Mouse (Mus musculus): ENCODE data around the gene Smarcd1.

The Smarcd1 gene

GRCm38 (mm10) chr15:99664600-99665451 is 37.1 kb upstream of the Smarcd1 start:
- peak overlapping the region; percentile 73 for H3K4me3 ChIP-seq (replicated peaks; ENCODE audit: low read length)
- peaks cover 54% of the 10 kb centered on the region for H3K27me3 ChIP-seq (ENCODE audit: insufficient read depth, low read length)
- TF ChIP-seq NANOG (IDR thresholded peaks at IDR 0.05; ENCODE audit: borderline replicate concordance, low read length) (no peak), POU5F1 (IDR thresholded peaks at IDR 0.05; ENCODE audit: borderline replicate concordance, low read length) (no peak), CTCF (conservative IDR thresholded peaks at IDR 0.05; ENCODE audit: low read length) (no peak)
- H3K4me1 ChIP-seq (replicated peaks; ENCODE audit: low read depth, low read length), result peaks cover 53% of the 10 kb centered on the region
- H3K9me3 ChIP-seq (ENCODE audit: low read length), result no peaks in the 10 kb centered on the region
- H3K36me3 ChIP-seq (ENCODE audit: insufficient read depth, low read length), result no peaks in the 10 kb centered on the region

- no peaks in the 10 kb centered on the region for H3K36me3 ChIP-seq (ENCODE audit: insufficient read depth, low read length)
- TF ChIP-seq CTCF (conservative IDR thresholded peaks at IDR 0.05; ENCODE audit: low read length) (no peak), NANOG (IDR thresholded peaks at IDR 0.05; ENCODE audit: borderline replicate concordance, low read length) (no peak), POU5F1 (IDR thresholded peaks at IDR 0.05; ENCODE audit: borderline replicate concordance, low read length) (no peak)
- H3K4me1 ChIP-seq (replicated peaks; ENCODE audit: low read depth, low read length), result peaks cover 53% of the 10 kb centered on the region
- H3K4me3 ChIP-seq (replicated peaks; ENCODE audit: low read length), result no peak overlapping the region
- peaks cover 80% of the 10 kb centered on the region for H3K27me3 ChIP-seq (ENCODE audit: insufficient read depth, low read length)
- H3K9me3 ChIP-seq (ENCODE audit: low read length), result no peaks in the 10 kb centered on the region
Measured at GRCm38 (mm10) chr15:99667544-99667943, 34.4 kb upstream of the Smarcd1 start.

GRCm38 (mm10) chr15:99668881-99669280 is 33.0 kb upstream of the Smarcd1 start:
- H3K4me3 ChIP-seq (replicated peaks; ENCODE audit: low read length), result no peak overlapping the region
- peaks cover 9% of the 10 kb centered on the region for H3K36me3 ChIP-seq (ENCODE audit: insufficient read depth, low read length)
- H3K4me1 ChIP-seq (replicated peaks; ENCODE audit: low read depth, low read length), result peaks cover 51% of the 10 kb centered on the region
- no peaks in the 10 kb centered on the region for H3K9me3 ChIP-seq (ENCODE audit: low read length)
- peaks cover 85% of the 10 kb centered on the region for H3K27me3 ChIP-seq (ENCODE audit: insufficient read depth, low read length)
- TF ChIP-seq POU5F1 (IDR thresholded peaks at IDR 0.05; ENCODE audit: borderline replicate concordance, low read length), result no peak
- TF ChIP-seq CTCF (conservative IDR thresholded peaks at IDR 0.05; ENCODE audit: low read length), result peak; percentile 99
- no peak for TF ChIP-seq NANOG (IDR thresholded peaks at IDR 0.05; ENCODE audit: borderline replicate concordance, low read length)

GRCm38 (mm10) chr15:99669392-99669791 is 32.5 kb upstream of the Smarcd1 start:
- peaks cover 9% of the 10 kb centered on the region for H3K36me3 ChIP-seq (ENCODE audit: insufficient read depth, low read length)
- peaks cover 47% of the 10 kb centered on the region for H3K4me1 ChIP-seq (replicated peaks; ENCODE audit: low read depth, low read length)
- TF ChIP-seq POU5F1 (IDR thresholded peaks at IDR 0.05; ENCODE audit: borderline replicate concordance, low read length) (no peak), NANOG (IDR thresholded peaks at IDR 0.05; ENCODE audit: borderline replicate concordance, low read length) (no peak), CTCF (conservative IDR thresholded peaks at IDR 0.05; ENCODE audit: low read length) (no peak)
- no peak overlapping the region for H3K4me3 ChIP-seq (replicated peaks; ENCODE audit: low read length)
- H3K9me3 ChIP-seq (ENCODE audit: low read length), result no peaks in the 10 kb centered on the region
- peaks cover 80% of the 10 kb centered on the region for H3K27me3 ChIP-seq (ENCODE audit: insufficient read depth, low read length)

GRCm38 (mm10) chr15:99670154-99670821 is 31.6 kb upstream of the Smarcd1 start, which contains the start of gene Asic1:
TSS of gene Asic1 (plus strand) at chr15:99670368.
- Histone ChIP-seq H3K4me1 (replicated peaks; ENCODE audit: low read depth, low read length) (peaks cover 48% of the 10 kb centered on the region), H3K36me3 (ENCODE audit: insufficient read depth, low read length) (peaks cover 9% of the 10 kb centered on the region)
- no peak for TF ChIP-seq NANOG (IDR thresholded peaks at IDR 0.05; ENCODE audit: borderline replicate concordance, low read length)
- TF ChIP-seq CTCF (conservative IDR thresholded peaks at IDR 0.05; ENCODE audit: low read length), result no peak
- TF ChIP-seq POU5F1 (IDR thresholded peaks at IDR 0.05; ENCODE audit: borderline replicate concordance, low read length), result no peak

GRCm38 (mm10) chr15:99670964-99671670 is 30.8 kb upstream of the Smarcd1 start:
- Histone ChIP-seq H3K27me3 (ENCODE audit: insufficient read depth, low read length) (peaks cover 62% of the 10 kb centered on the region), H3K36me3 (ENCODE audit: insufficient read depth, low read length) (peaks cover 9% of the 10 kb centered on the region), H3K9me3 (ENCODE audit: low read length) (no peaks in the 10 kb centered on the region), H3K4me3 (replicated peaks; ENCODE audit: low read length) (peak overlapping the region; percentile 87), H3K4me1 (replicated peaks; ENCODE audit: low read depth, low read length) (peaks cover 45% of the 10 kb centered on the region)
- TF ChIP-seq CTCF (conservative IDR thresholded peaks at IDR 0.05; ENCODE audit: low read length), result no peak
- TF ChIP-seq NANOG (IDR thresholded peaks at IDR 0.05; ENCODE audit: borderline replicate concordance, low read length), result no peak
- no peak for TF ChIP-seq POU5F1 (IDR thresholded peaks at IDR 0.05; ENCODE audit: borderline replicate concordance, low read length)

More at GRCm38 (mm10) chr15:99670154-99670821, 31.6 kb upstream of the Smarcd1 start, which contains the start of gene Asic1:
- Histone ChIP-seq H3K9me3 (ENCODE audit: low read length) (no peaks in the 10 kb centered on the region), H3K4me3 (replicated peaks; ENCODE audit: low read length) (peak within 1 kb of the TSS; percentile 87), H3K27me3 (ENCODE audit: insufficient read depth, low read length) (peaks cover 71% of the 10 kb centered on the region)

- peaks cover 49% of the 10 kb centered on the region for H3K4me1 ChIP-seq (replicated peaks; ENCODE audit: low read depth, low read length)
- H3K4me3 ChIP-seq (replicated peaks; ENCODE audit: low read length), result 0 out of 2 replicates have a peak overlapping the region, but pooled peaks have one; percentile 29
- H3K9me3 ChIP-seq (ENCODE audit: low read length), result no peaks in the 10 kb centered on the region
- peaks cover 9% of the 10 kb centered on the region for H3K36me3 ChIP-seq (ENCODE audit: insufficient read depth, low read length)
- TF ChIP-seq NANOG (IDR thresholded peaks at IDR 0.05; ENCODE audit: borderline replicate concordance, low read length) (no peak), CTCF (conservative IDR thresholded peaks at IDR 0.05; ENCODE audit: low read length) (no peak), POU5F1 (IDR thresholded peaks at IDR 0.05; ENCODE audit: borderline replicate concordance, low read length) (no peak)
- H3K27me3 ChIP-seq (ENCODE audit: insufficient read depth, low read length), result peaks cover 56% of the 10 kb centered on the region
Measured at GRCm38 (mm10) chr15:99671783-99672182, 30.1 kb upstream of the Smarcd1 start.

- H3K9me3 ChIP-seq (ENCODE audit: low read length), result no peaks in the 10 kb centered on the region
- H3K4me1 ChIP-seq (replicated peaks; ENCODE audit: low read depth, low read length), result peaks cover 61% of the 10 kb centered on the region
- H3K36me3 ChIP-seq (ENCODE audit: insufficient read depth, low read length), result peaks cover 9% of the 10 kb centered on the region
- H3K4me3 ChIP-seq (replicated peaks; ENCODE audit: low read length), result no peak overlapping the region
- peaks cover 36% of the 10 kb centered on the region for H3K27me3 ChIP-seq (ENCODE audit: insufficient read depth, low read length)
- TF ChIP-seq CTCF (conservative IDR thresholded peaks at IDR 0.05; ENCODE audit: low read length), result no peak
- no peak for TF ChIP-seq NANOG (IDR thresholded peaks at IDR 0.05; ENCODE audit: borderline replicate concordance, low read length)
- no peak for TF ChIP-seq POU5F1 (IDR thresholded peaks at IDR 0.05; ENCODE audit: borderline replicate concordance, low read length)
Measured at GRCm38 (mm10) chr15:99674866-99675265, 27.1 kb upstream of the Smarcd1 start.

Data from E14TG2a.4 (cell line).